Mouse (Mus musculus) layer of hippocampus, adult 2 months (tissue): ENCODE measurements at regions not wholly inside any gene's neighbourhood (a gene's known extent, or its start where the extent isn't known, plus 50 kb on each side); places are given as distances from the start of the nearest gene placed in this dataset.

Source experiments
- DNase-seq, 2 experiments: peaks; one replicate each; pipeline ENCODE4 v3.0.0; 2022; ENCODE audit warnings: low spot score in 2 of 2
- H3K27ac ChIP-seq: fragments of 200-600 bp; 2 replicates; pipeline ENCODE4 v1.8.1; 2022
- H3K4me3 ChIP-seq: fragments of 200-600 bp; 2 replicates; pipeline ENCODE4 v1.8.1; 2022; ENCODE audit warnings: mild to moderate bottlenecking
- CTCF ChIP-seq: fragments of 200-600 bp; conservative IDR thresholded peaks from 2 replicates; pipeline ENCODE4 v1.8.1; 2022; ENCODE audit warnings: antibody characterized with exemption, mild to moderate bottlenecking, moderate library complexity

DNA sequence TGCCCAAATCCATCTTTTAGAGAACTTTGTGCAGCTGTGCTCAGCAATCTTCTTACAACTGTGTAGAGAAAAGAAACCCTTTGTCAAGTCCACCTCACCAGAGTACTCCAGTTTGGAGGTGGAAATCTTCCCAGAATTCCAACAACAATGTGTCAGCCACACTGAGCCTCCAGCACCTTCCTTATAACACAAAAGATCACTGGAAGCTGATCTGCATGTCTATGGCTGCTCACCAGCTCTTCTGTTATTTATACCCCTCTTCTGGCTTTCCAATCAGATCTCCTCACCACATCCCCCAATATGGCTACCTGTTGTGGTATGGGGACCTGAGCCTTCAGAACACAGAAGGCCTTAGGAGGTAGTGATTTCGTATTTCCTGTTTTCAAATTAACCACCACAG, 50.2 kb upstream of the Galnt18 start:
- Histone ChIP-seq H3K4me3 (no peak overlapping the region), H3K27ac (no peak overlapping the region)
- no peak for TF ChIP-seq CTCF
- DNase-seq: no peak
